Mouse (Mus musculus): Measurements from ENCODE around the gene Znhit6. TPM values are rescaled to one million over a fixed set of nuclear protein-coding genes. Genes with fewer than 3 reads are reported as not detected.

Znhit6 gene
- 10 to 100 TPM in 1 of 2 experiments, 1 to 10 TPM in 1; 4.9 to 13.2 TPM for polyA plus RNA-seq (2012; fragmentation: generic; extraction: Trizol)

GRCm38 (mm10) chr3:145575743-145576481, at the start of gene Znhit6:
TSS of gene Znhit6 (plus strand) at chr3:145576205.

DNA sequence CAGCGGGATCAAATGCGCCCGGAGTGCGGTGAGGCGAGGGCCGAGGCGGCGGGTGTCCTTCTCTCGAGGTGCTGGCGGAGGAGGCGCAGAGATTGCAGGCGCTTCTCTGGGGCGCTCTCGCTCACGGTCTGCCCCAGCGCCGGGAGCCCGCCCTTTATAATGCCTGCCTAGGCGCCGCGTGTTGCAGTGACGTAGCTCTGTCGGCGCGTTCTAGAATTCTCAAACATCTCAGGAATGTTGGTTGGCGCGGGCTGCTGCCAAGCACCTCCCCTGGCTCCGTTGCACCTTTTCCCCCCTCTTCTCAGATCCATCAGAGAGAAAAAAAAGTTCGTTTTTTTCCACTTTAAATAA, 73.8 kb downstream of the Znhit6 start, which contains the start of gene Ccn1:
Ccn1 (minus strand) TSS at position 130 of the 351 bp plus-strand sequence.

Other genes with a start within 250 kb of the Znhit6 start
- 10 to 100 TPM; 26.8 to 37.3 TPM for gene Ccn1, start 73.8 kb downstream of the Znhit6 start, polyA plus RNA-seq (2012; fragmentation: generic; extraction: Trizol)
- 1 to 10 TPM; 3.5 to 4.6 TPM for gene Ddah1, start 182.5 kb downstream of the Znhit6 start, polyA plus RNA-seq (2012; fragmentation: generic; extraction: Trizol)